Mouse (Mus musculus) forebrain, embryonic 10.5 days (tissue): ENCODE data around the gene Camkk2. TPM values are rescaled to one million over a fixed set of nuclear protein-coding genes. Genes with fewer than 3 reads are reported as not detected.
A peak's percentile ranks its signal among the peaks of the same experiment; 100 is the strongest.

Experiments used
- DNase-seq: peaks from one replicate; pipeline ENCODE4 v3.0.0-alpha.2; 2017; ENCODE audit warnings: low spot score; ENCODE audit errors: extremely low spot score
- H3K27ac ChIP-seq: fragments of 300-500 bp; sonication (generic); 2 replicates; pipeline ENCODE4 v1.5.1; 2016; ENCODE audit warnings: mild to moderate bottlenecking
- H3K27me3 ChIP-seq: fragments of 300-500 bp; sonication (generic); 2 replicates; pipeline ENCODE4 v1.6.1; 2016; ENCODE audit warnings: mild to moderate bottlenecking; ENCODE audit not compliant: poor library complexity, severe bottlenecking
- H3K36me3 ChIP-seq: fragments of 300-500 bp; sonication (generic); replicated peaks from 2 replicates; pipeline ENCODE4 v1.6.1; 2016; ENCODE audit warnings: mild to moderate bottlenecking, moderate library complexity
- H3K4me1 ChIP-seq: fragments of 300-500 bp; sonication (generic); 2 replicates; pipeline ENCODE4 v1.6.1; 2016
- H3K4me3 ChIP-seq: fragments of 300-500 bp; sonication (generic); 2 replicates; pipeline ENCODE4 v1.5.1; 2016; ENCODE audit warnings: mild to moderate bottlenecking, moderate library complexity
- H3K9me3 ChIP-seq: fragments of 300-500 bp; sonication (generic); 2 replicates; pipeline ENCODE4 v1.6.1; 2016; ENCODE audit warnings: mild to moderate bottlenecking, moderate library complexity
- WGBS: fragments of 180-500 bp; shearing (Covaris S2); methylation state at CpG from one replicate; pipeline ENCODE4 v1.1.7; 2016; 5-methylcytosine and 5-hydroxymethylcytosine counted together
- polyA plus RNA-seq: library from polyadenylated mRNA; unstranded; fragments of >200 nt; fragmentation: Nextera tagmentation; extraction: Ambion mirVana; gene quantifications from 2 replicates; pipeline ENCODE4 v1.2.1, GENCODE M21; 2016

Gene Camkk2
- polyA plus RNA-seq, 1 experiment from 2014 or later = 22.6 TPM

GRCm38 (mm10) chr5:122756144-122756543 lies 23.1 kb downstream of the Camkk2 start:
- H3K4me3 ChIP-seq = no peak overlapping the region
- WGBS = 67% methylated on average over 6 of the region's 6 CpGs
- no peak overlapping the region for H3K27ac ChIP-seq
- no peaks in the 10 kb centered on the region for H3K9me3 ChIP-seq
- DNase-seq = no peak
- H3K36me3 ChIP-seq = peaks cover 75% of the 10 kb centered on the region
- H3K27me3 ChIP-seq = no peaks in the 10 kb centered on the region
- peaks cover 2% of the 10 kb centered on the region; the same call in 1 of the 2 replicates for H3K4me1 ChIP-seq

GRCm38 (mm10) chr5:122755620-122756019 lies 23.6 kb downstream of the Camkk2 start:
- peaks cover 77% of the 10 kb centered on the region for H3K36me3 ChIP-seq
- WGBS = 96% methylated on average over 4 of the region's 4 CpGs
- no peak for DNase-seq

GRCm38 (mm10) chr5:122754477-122754876 lies 24.7 kb downstream of the Camkk2 start:
- H3K9me3 ChIP-seq = no peaks in the 10 kb centered on the region
- no peak overlapping the region for H3K4me3 ChIP-seq
- H3K36me3 ChIP-seq = peaks cover 81% of the 10 kb centered on the region
- peaks cover 2% of the 10 kb centered on the region; the same call in 1 of the 2 replicates for H3K4me1 ChIP-seq
- H3K27ac ChIP-seq = no peak overlapping the region
- DNase-seq = no peak
- no peaks in the 10 kb centered on the region for H3K27me3 ChIP-seq
- WGBS = 93% methylated on average over 16 of the region's 16 CpGs

More at GRCm38 (mm10) chr5:122755620-122756019, 23.6 kb downstream of the Camkk2 start:
- no peak overlapping the region for H3K27ac ChIP-seq
- no peaks in the 10 kb centered on the region for H3K9me3 ChIP-seq
- no peaks in the 10 kb centered on the region for H3K27me3 ChIP-seq
- no peak overlapping the region for H3K4me3 ChIP-seq
- peaks cover 2% of the 10 kb centered on the region; the same call in 1 of the 2 replicates for H3K4me1 ChIP-seq

GRCm38 (mm10) chr5:122747950-122748349 lies 31.3 kb downstream of the Camkk2 start:
- no peaks in the 10 kb centered on the region for H3K27me3 ChIP-seq
- H3K27ac ChIP-seq = no peak overlapping the region
- DNase-seq = no peak
- no peaks in the 10 kb centered on the region for H3K4me1 ChIP-seq
- no peak overlapping the region for H3K4me3 ChIP-seq
- no peaks in the 10 kb centered on the region for H3K9me3 ChIP-seq
- 87% methylated on average over 7 of the region's 7 CpGs for WGBS
- H3K36me3 ChIP-seq = peaks cover 71% of the 10 kb centered on the region

GRCm38 (mm10) chr5:122743880-122744422 lies 35.3 kb downstream of the Camkk2 start:
- H3K36me3 ChIP-seq = peaks cover 89% of the 10 kb centered on the region

GRCm38 (mm10) chr5:122736761-122737160 lies 42.4 kb downstream of the Camkk2 start:
- Histone ChIP-seq H3K9me3 (no peaks in the 10 kb centered on the region), H3K4me1 (peaks cover 11% of the 10 kb centered on the region), H3K4me3 (no peak overlapping the region), H3K27me3 (no peaks in the 10 kb centered on the region), H3K27ac (no peak overlapping the region), H3K36me3 (peaks cover 53% of the 10 kb centered on the region)
- no peak for DNase-seq
- 95% methylated on average over 15 of the region's 15 CpGs for WGBS

More at GRCm38 (mm10) chr5:122743880-122744422, 35.3 kb downstream of the Camkk2 start:
- Histone ChIP-seq H3K27ac (no peak overlapping the region), H3K27me3 (no peaks in the 10 kb centered on the region), H3K4me1 (no peaks in the 10 kb centered on the region), H3K9me3 (no peaks in the 10 kb centered on the region), H3K4me3 (no peak overlapping the region)
- WGBS = 87% methylated on average over 13 of the region's 13 CpGs
- no peak for DNase-seq

GRCm38 (mm10) chr5:122735853-122736252 lies 43.4 kb downstream of the Camkk2 start:
- H3K4me1 ChIP-seq = peaks cover 16% of the 10 kb centered on the region
- peaks cover 44% of the 10 kb centered on the region for H3K36me3 ChIP-seq
- no peaks in the 10 kb centered on the region for H3K9me3 ChIP-seq
- no peak overlapping the region for H3K27ac ChIP-seq
- no peak overlapping the region for H3K4me3 ChIP-seq
- no peaks in the 10 kb centered on the region for H3K27me3 ChIP-seq
- WGBS = 95% methylated on average over 7 of the region's 7 CpGs
- no peak for DNase-seq

- Histone ChIP-seq H3K27me3 (no peaks in the 10 kb centered on the region), H3K27ac (peak overlapping the region; percentile 51; the same call in 1 of the 2 replicates), H3K9me3 (no peaks in the 10 kb centered on the region), H3K4me3 (no peak overlapping the region), H3K36me3 (peaks cover 30% of the 10 kb centered on the region), H3K4me1 (peaks cover 16% of the 10 kb centered on the region)
- WGBS = 74% methylated on average over 17 of the region's 17 CpGs
- DNase-seq = no peak
Observed at GRCm38 (mm10) chr5:122733881-122734280, 45.3 kb downstream of the Camkk2 start.

- no peak for DNase-seq
- H3K27ac ChIP-seq = peak overlapping the region; percentile 41
- WGBS = 67% methylated on average over 15 of the region's 15 CpGs
Observed at GRCm38 (mm10) chr5:122731991-122732673, 47.1 kb downstream of the Camkk2 start.

GRCm38 (mm10) chr5:122731321-122731720 lies 47.9 kb downstream of the Camkk2 start:
- DNase-seq = peak; percentile 53
- H3K27me3 ChIP-seq = no peaks in the 10 kb centered on the region
- H3K9me3 ChIP-seq = no peaks in the 10 kb centered on the region
- H3K4me1 ChIP-seq = peaks cover 19% of the 10 kb centered on the region
- H3K27ac ChIP-seq = peak overlapping the region; percentile 41
- 68% methylated on average over 8 of the region's 8 CpGs for WGBS
- H3K36me3 ChIP-seq = peaks cover 16% of the 10 kb centered on the region
- no peak overlapping the region for H3K4me3 ChIP-seq

More at GRCm38 (mm10) chr5:122731991-122732673, 47.1 kb downstream of the Camkk2 start:
- no peaks in the 10 kb centered on the region for H3K9me3 ChIP-seq
- H3K36me3 ChIP-seq = peaks cover 24% of the 10 kb centered on the region
- no peaks in the 10 kb centered on the region for H3K27me3 ChIP-seq
- H3K4me3 ChIP-seq = no peak overlapping the region
- peaks cover 16% of the 10 kb centered on the region for H3K4me1 ChIP-seq

- Histone ChIP-seq H3K4me3 (no peak overlapping the region), H3K36me3 (peaks cover 12% of the 10 kb centered on the region), H3K4me1 (peaks cover 23% of the 10 kb centered on the region), H3K9me3 (no peaks in the 10 kb centered on the region), H3K27ac (no peak overlapping the region), H3K27me3 (no peaks in the 10 kb centered on the region)
- no peak for DNase-seq
- WGBS = 88% methylated on average over 10 of the region's 10 CpGs
Observed at GRCm38 (mm10) chr5:122730776-122731175, 48.4 kb downstream of the Camkk2 start.

GRCm38 (mm10) chr5:122727096-122727495 lies 52.1 kb downstream of the Camkk2 start:
- Histone ChIP-seq H3K36me3 (peaks cover 5% of the 10 kb centered on the region; the same call in 1 of the 2 replicates), H3K27me3 (no peaks in the 10 kb centered on the region), H3K4me1 (peaks cover 15% of the 10 kb centered on the region), H3K27ac (no peak overlapping the region), H3K9me3 (no peaks in the 10 kb centered on the region), H3K4me3 (no peak overlapping the region)
- 95% methylated on average over 7 of the region's 7 CpGs for WGBS
- no peak for DNase-seq

GRCm38 (mm10) chr5:122726595-122726994 lies 52.6 kb downstream of the Camkk2 start:
- H3K9me3 ChIP-seq = no peaks in the 10 kb centered on the region
- H3K27ac ChIP-seq = no peak overlapping the region
- peaks cover 10% of the 10 kb centered on the region for H3K4me1 ChIP-seq
- no peak overlapping the region for H3K4me3 ChIP-seq
- no peaks in the 10 kb centered on the region for H3K27me3 ChIP-seq
- WGBS = 89% methylated on average over 5 of the region's 5 CpGs
- no peak for DNase-seq
- peaks cover 5% of the 10 kb centered on the region; the same call in 1 of the 2 replicates for H3K36me3 ChIP-seq
